Mouse (Mus musculus): ENCODE measurements at regions not wholly inside any gene's neighbourhood (a gene's known extent, or its start where the extent isn't known, plus 50 kb on each side); places are given as distances from the start of the nearest gene placed in this dataset.
"Not testable (repeated sequence)": the region's sequence is repeated elsewhere in the genome, so short reads cannot be mapped to it uniquely, and the experiment has no call there.

DNA sequence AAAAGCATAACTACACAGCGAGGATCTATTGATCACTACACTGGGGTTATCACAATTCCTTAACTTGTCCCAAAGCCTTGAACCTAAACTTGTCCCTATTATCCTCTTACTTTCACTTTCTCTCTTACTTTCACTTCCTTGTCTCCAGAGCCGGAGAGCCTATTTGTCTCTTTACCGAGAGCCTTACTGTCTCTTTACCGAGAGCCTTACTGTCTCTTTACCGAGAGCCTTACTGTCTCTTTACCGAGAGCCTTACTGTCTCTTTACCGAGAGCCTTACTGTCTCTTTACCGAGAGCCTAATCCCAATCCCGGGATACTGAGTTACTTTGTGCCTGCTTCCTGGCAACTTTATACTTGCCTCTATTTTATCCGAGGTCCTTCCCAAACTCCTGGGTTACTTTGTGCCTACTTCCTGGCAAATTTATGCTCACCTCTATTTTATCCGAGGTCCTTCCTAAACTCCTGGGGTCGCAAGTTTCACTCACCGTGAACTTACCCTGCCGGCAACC lies 335.3 kb upstream of the Ccng1 start:
- H3K4me2 ChIP-seq; H3K4me1 ChIP-seq (ENCODE audit: control insufficient read depth, insufficient read depth, low read length); H3K27me3 ChIP-seq (ENCODE audit: control insufficient read depth, insufficient read depth, low read length); H3K27ac ChIP-seq (ENCODE audit: low read depth, low read length); H3K36me3 ChIP-seq (ENCODE audit: control insufficient read depth, insufficient read depth, low read length); H3K4me3 ChIP-seq (ENCODE audit: low read depth, low read length); ATAC-seq (replicated peaks; ENCODE audit: insufficient number of reproducible peaks, low FRiP score, low TSS enrichment); H3K9ac ChIP-seq (ENCODE audit: low read depth, low read length); H3K9me3 ChIP-seq (replicated peaks; ENCODE audit: control insufficient read depth, low read length): not testable (repeated sequence)
- WGBS (ENCODE audit: insufficient replicate concordance), result 87% methylated on average over 10 of the region's 14 CpGs

DNA sequence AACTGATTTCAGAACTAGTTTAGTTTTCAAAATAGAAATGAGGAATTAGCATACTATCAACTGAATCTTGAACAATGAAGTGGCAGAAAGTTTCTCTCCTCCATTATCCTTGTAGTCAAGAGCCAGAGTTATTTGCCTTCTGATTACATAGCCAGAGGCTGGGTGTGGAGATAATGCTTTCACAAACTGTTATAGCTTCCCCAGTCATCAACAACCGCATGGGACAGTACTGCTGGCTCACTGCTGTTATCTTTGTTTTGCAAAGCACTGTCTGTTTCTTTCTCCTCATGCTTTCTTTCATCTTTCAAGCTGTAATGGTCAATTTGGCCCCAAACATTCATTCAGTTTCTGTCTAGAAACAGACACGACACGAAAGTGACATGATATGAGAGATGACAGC lies 308.5 kb upstream of the Ccng1 start:
- H3K27me3 ChIP-seq (ENCODE audit: control insufficient read depth, insufficient read depth, low read length), result no peaks in the 10 kb centered on the region
- H3K9me3 ChIP-seq (replicated peaks; ENCODE audit: control insufficient read depth, low read length), result no peaks in the 10 kb centered on the region
- H3K27ac ChIP-seq (ENCODE audit: low read depth, low read length), result no peak overlapping the region
- no peak overlapping the region for H3K4me2 ChIP-seq
- no peak for ATAC-seq (replicated peaks; ENCODE audit: insufficient number of reproducible peaks, low FRiP score, low TSS enrichment)
- H3K4me1 ChIP-seq (ENCODE audit: control insufficient read depth, insufficient read depth, low read length), result no peaks in the 10 kb centered on the region
- no peaks in the 10 kb centered on the region for H3K36me3 ChIP-seq (ENCODE audit: control insufficient read depth, insufficient read depth, low read length)
- no peak overlapping the region for H3K4me3 ChIP-seq (ENCODE audit: low read depth, low read length)
- 45% methylated on average over 3 of the region's 3 CpGs for WGBS (ENCODE audit: insufficient replicate concordance)
- H3K9ac ChIP-seq (ENCODE audit: low read depth, low read length), result no peak overlapping the region

- Histone ChIP-seq H3K9me3 (replicated peaks; ENCODE audit: control insufficient read depth, low read length) (no peaks in the 10 kb centered on the region), H3K4me3 (ENCODE audit: low read depth, low read length) (no peak overlapping the region), H3K4me1 (ENCODE audit: control insufficient read depth, insufficient read depth, low read length) (no peaks in the 10 kb centered on the region), H3K9ac (ENCODE audit: low read depth, low read length) (no peak overlapping the region), H3K27me3 (ENCODE audit: control insufficient read depth, insufficient read depth, low read length) (no peaks in the 10 kb centered on the region), H3K27ac (ENCODE audit: low read depth, low read length) (no peak overlapping the region), H3K36me3 (ENCODE audit: control insufficient read depth, insufficient read depth, low read length) (no peaks in the 10 kb centered on the region), H3K4me2 (no peak overlapping the region)
- WGBS (ENCODE audit: insufficient replicate concordance), result 74% methylated on average over 3 of the region's 3 CpGs
- ATAC-seq (replicated peaks; ENCODE audit: insufficient number of reproducible peaks, low FRiP score, low TSS enrichment), result no peak
Observed at GRCm38 (mm10) chr11:41057796-41058195, 302.7 kb upstream of the Ccng1 start.

GRCm38 (mm10) chr11:41030018-41030417 lies 274.9 kb upstream of the Ccng1 start:
- 54% methylated on average over 2 of the region's 2 CpGs for WGBS (ENCODE audit: insufficient replicate concordance)
- no peak for ATAC-seq (replicated peaks; ENCODE audit: insufficient number of reproducible peaks, low FRiP score, low TSS enrichment)
- no peaks in the 10 kb centered on the region for H3K9me3 ChIP-seq (replicated peaks; ENCODE audit: control insufficient read depth, low read length)

DNA sequence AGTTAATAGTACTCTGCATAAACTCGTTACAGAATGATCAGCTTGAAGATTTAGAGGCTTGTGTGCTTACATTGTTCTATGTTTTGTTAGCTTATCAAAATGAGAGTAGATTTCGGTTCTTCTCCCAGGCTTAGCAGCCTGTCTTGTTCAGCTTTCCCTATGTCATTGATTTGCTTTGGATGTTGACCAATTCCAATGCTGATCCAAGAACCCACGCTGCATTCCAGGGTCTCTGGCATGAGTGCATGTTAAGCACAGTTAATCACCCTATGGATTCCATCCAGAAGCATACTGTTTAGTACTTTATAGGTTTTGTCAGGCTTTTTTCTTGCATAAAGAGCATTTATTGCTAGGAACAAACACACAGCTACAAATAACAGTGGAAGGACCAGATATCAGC lies 255.0 kb upstream of the Ccng1 start:
- H3K9ac ChIP-seq (ENCODE audit: low read depth, low read length), result no peak overlapping the region
- no peaks in the 10 kb centered on the region for H3K36me3 ChIP-seq (ENCODE audit: control insufficient read depth, insufficient read depth, low read length)
- 58% methylated on average over 3 of the region's 3 CpGs for WGBS (ENCODE audit: insufficient replicate concordance)
- H3K27me3 ChIP-seq (ENCODE audit: control insufficient read depth, insufficient read depth, low read length), result no peaks in the 10 kb centered on the region
- no peak overlapping the region for H3K4me2 ChIP-seq
- no peaks in the 10 kb centered on the region for H3K4me1 ChIP-seq (ENCODE audit: control insufficient read depth, insufficient read depth, low read length)
- H3K27ac ChIP-seq (ENCODE audit: low read depth, low read length), result no peak overlapping the region
- ATAC-seq (replicated peaks; ENCODE audit: insufficient number of reproducible peaks, low FRiP score, low TSS enrichment), result no peak
- H3K4me3 ChIP-seq (ENCODE audit: low read depth, low read length), result no peak overlapping the region
- no peaks in the 10 kb centered on the region for H3K9me3 ChIP-seq (replicated peaks; ENCODE audit: control insufficient read depth, low read length)

More at GRCm38 (mm10) chr11:41030018-41030417, 274.9 kb upstream of the Ccng1 start:
- Histone ChIP-seq H3K27ac (ENCODE audit: low read depth, low read length) (no peak overlapping the region), H3K4me1 (ENCODE audit: control insufficient read depth, insufficient read depth, low read length) (no peaks in the 10 kb centered on the region), H3K27me3 (ENCODE audit: control insufficient read depth, insufficient read depth, low read length) (no peaks in the 10 kb centered on the region), H3K4me3 (ENCODE audit: low read depth, low read length) (no peak overlapping the region), H3K4me2 (no peak overlapping the region), H3K9ac (ENCODE audit: low read depth, low read length) (no peak overlapping the region), H3K36me3 (ENCODE audit: control insufficient read depth, insufficient read depth, low read length) (no peaks in the 10 kb centered on the region)

DNA sequence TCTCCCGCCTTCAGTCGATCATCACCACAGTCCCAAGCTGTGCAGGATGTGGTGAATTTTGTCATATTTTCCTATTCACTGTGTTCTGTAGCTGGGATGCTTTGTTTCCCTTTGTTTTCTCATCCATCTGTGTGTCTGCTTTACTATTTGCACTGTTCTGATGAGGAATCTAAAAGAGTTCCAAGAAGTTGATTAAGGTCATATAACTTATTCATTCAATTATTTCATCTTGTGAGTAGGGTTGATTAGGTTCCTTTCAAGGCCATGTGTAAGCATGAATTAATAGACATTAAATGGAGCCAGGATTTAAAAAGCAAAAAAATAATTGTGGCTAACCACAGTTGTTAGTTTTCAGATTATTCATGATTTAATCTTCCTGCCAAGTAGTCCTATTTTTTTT lies 217.7 kb upstream of the Ccng1 start:
- no peaks in the 10 kb centered on the region for H3K4me1 ChIP-seq (ENCODE audit: control insufficient read depth, insufficient read depth, low read length)
- no peaks in the 10 kb centered on the region for H3K9me3 ChIP-seq (replicated peaks; ENCODE audit: control insufficient read depth, low read length)
- H3K27ac ChIP-seq (ENCODE audit: low read depth, low read length), result no peak overlapping the region
- H3K9ac ChIP-seq (ENCODE audit: low read depth, low read length), result no peak overlapping the region
- H3K4me3 ChIP-seq (ENCODE audit: low read depth, low read length), result no peak overlapping the region
- WGBS (ENCODE audit: insufficient replicate concordance), result 72% methylated on average over 2 of the region's 2 CpGs
- H3K36me3 ChIP-seq (ENCODE audit: control insufficient read depth, insufficient read depth, low read length), result no peaks in the 10 kb centered on the region
- H3K4me2 ChIP-seq, result no peak overlapping the region
- no peaks in the 10 kb centered on the region for H3K27me3 ChIP-seq (ENCODE audit: control insufficient read depth, insufficient read depth, low read length)
- ATAC-seq (replicated peaks; ENCODE audit: insufficient number of reproducible peaks, low FRiP score, low TSS enrichment), result no peak

- Histone ChIP-seq H3K9me3 (replicated peaks; ENCODE audit: control insufficient read depth, low read length) (no peaks in the 10 kb centered on the region), H3K4me3 (ENCODE audit: low read depth, low read length) (peak overlapping the region; percentile 12; the same call in 1 of the 2 replicates), H3K36me3 (ENCODE audit: control insufficient read depth, insufficient read depth, low read length) (no peaks in the 10 kb centered on the region), H3K9ac (ENCODE audit: low read depth, low read length) (no peak overlapping the region), H3K27me3 (ENCODE audit: control insufficient read depth, insufficient read depth, low read length) (no peaks in the 10 kb centered on the region), H3K4me2 (peak overlapping the region; percentile 59), H3K27ac (ENCODE audit: low read depth, low read length) (no peak overlapping the region), H3K4me1 (ENCODE audit: control insufficient read depth, insufficient read depth, low read length) (no peaks in the 10 kb centered on the region)
- WGBS (ENCODE audit: insufficient replicate concordance), result 3% methylated on average over 12 of the region's 12 CpGs
- ATAC-seq (replicated peaks; ENCODE audit: insufficient number of reproducible peaks, low FRiP score, low TSS enrichment), result no peak
Observed at GRCm38 (mm10) chr11:40927168-40927567, 172.1 kb upstream of the Ccng1 start.

DNA sequence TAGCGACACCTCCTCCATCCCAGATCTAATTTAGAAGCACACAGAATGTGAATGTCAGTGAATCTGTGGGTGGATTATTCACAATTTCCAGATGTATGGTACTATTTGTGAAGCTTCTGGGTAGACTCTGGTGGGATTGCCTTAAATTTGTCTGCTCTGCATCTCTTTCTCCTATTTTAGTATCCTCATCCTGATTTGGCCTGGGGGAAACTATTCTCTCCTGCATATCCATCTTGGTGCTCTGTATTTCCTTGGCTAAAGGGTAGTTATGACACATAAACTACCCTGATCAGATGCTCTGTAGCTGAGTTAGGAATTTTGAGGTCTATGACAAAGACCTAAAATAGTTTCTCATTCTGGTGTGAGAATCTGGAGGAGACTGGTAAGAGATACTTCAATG lies 136.4 kb upstream of the Ccng1 start:
- Histone ChIP-seq H3K4me2 (no peak overlapping the region), H3K4me3 (ENCODE audit: low read depth, low read length) (no peak overlapping the region), H3K27ac (ENCODE audit: low read depth, low read length) (no peak overlapping the region), H3K4me1 (ENCODE audit: control insufficient read depth, insufficient read depth, low read length) (no peaks in the 10 kb centered on the region), H3K9ac (ENCODE audit: low read depth, low read length) (no peak overlapping the region), H3K36me3 (ENCODE audit: control insufficient read depth, insufficient read depth, low read length) (no peaks in the 10 kb centered on the region), H3K9me3 (replicated peaks; ENCODE audit: control insufficient read depth, low read length) (no peaks in the 10 kb centered on the region), H3K27me3 (ENCODE audit: control insufficient read depth, insufficient read depth, low read length) (no peaks in the 10 kb centered on the region)
- ATAC-seq (replicated peaks; ENCODE audit: insufficient number of reproducible peaks, low FRiP score, low TSS enrichment), result no peak
- WGBS (ENCODE audit: insufficient replicate concordance), result 86% methylated on average over 1 of the region's 1 CpGs

DNA sequence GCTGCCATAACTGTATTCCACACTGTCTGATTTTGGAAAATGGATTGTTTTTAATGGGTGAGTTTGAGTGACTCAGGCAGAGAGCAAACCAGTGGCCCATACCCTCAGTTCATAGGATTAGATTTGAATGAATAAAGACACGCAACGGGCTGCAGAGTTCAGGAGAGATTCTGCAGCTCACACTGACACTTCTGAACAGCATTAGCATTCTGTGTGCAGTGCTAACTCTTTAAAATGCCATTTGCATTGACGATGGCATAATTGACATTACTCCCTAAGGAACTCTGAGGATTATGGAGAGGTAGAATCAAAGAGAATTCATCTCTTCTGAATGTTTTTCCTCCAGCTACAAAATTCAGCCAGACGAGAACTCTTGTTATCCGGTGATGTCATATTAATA lies 129.4 kb upstream of the Ccng1 start:
- Histone ChIP-seq H3K9me3 (replicated peaks; ENCODE audit: control insufficient read depth, low read length) (no peaks in the 10 kb centered on the region), H3K27ac (ENCODE audit: low read depth, low read length) (no peak overlapping the region), H3K36me3 (ENCODE audit: control insufficient read depth, insufficient read depth, low read length) (no peaks in the 10 kb centered on the region), H3K27me3 (ENCODE audit: control insufficient read depth, insufficient read depth, low read length) (no peaks in the 10 kb centered on the region), H3K4me2 (no peak overlapping the region), H3K9ac (ENCODE audit: low read depth, low read length) (no peak overlapping the region), H3K4me3 (ENCODE audit: low read depth, low read length) (no peak overlapping the region), H3K4me1 (ENCODE audit: control insufficient read depth, insufficient read depth, low read length) (no peaks in the 10 kb centered on the region)
- ATAC-seq (replicated peaks; ENCODE audit: insufficient number of reproducible peaks, low FRiP score, low TSS enrichment), result no peak
- 73% methylated on average over 5 of the region's 5 CpGs for WGBS (ENCODE audit: insufficient replicate concordance)

Measured in heart, embryonic 11.5 days (tissue).